Mouse (Mus musculus) monocyte, adult 2 months (primary cell): ENCODE data around the gene Cxcr5.

Experiments used
- DNase-seq, 2 experiments: peaks; one replicate each; pipeline ENCODE4 v3.0.0; 2022; ENCODE audit warnings: low spot score in 2 of 2, low read depth in 1 of 2

Cxcr5 gene

GRCm38 (mm10) chr9:44561597-44561996 is at the start of gene Cxcr5:
Gene Cxcr5, minus strand, starts transcription at chr9:44561877.
- no peak for DNase-seq

- DNase-seq, result no peak
Measured at GRCm38 (mm10) chr9:44610371-44610770, 48.7 kb upstream of the Cxcr5 start.

GRCm38 (mm10) chr9:44607306-44607705 is 45.6 kb upstream of the Cxcr5 start:
- DNase-seq, result no peak

GRCm38 (mm10) chr9:44606646-44607045 is 45.0 kb upstream of the Cxcr5 start:
- DNase-seq, result no peak

GRCm38 (mm10) chr9:44605616-44606165 is 44.0 kb upstream of the Cxcr5 start:
- no peak for DNase-seq

GRCm38 (mm10) chr9:44604779-44605615 is 43.3 kb upstream of the Cxcr5 start, which contains the start of gene Ddx6:
Gene Ddx6, plus strand, starts transcription at chr9:44604892.
- peak; percentile 31 to 56 for DNase-seq

- DNase-seq, result peak; percentile 53 to 72
Measured at GRCm38 (mm10) chr9:44604290-44604778, 42.7 kb upstream of the Cxcr5 start.

- peak in 1 of 2 experiments; percentile 10 for DNase-seq
Measured at GRCm38 (mm10) chr9:44603454-44604289, 42.0 kb upstream of the Cxcr5 start.

GRCm38 (mm10) chr9:44602766-44603165 is 41.1 kb upstream of the Cxcr5 start:
- no peak for DNase-seq

GRCm38 (mm10) chr9:44600801-44601200 is 39.1 kb upstream of the Cxcr5 start:
- DNase-seq, result no peak

- no peak for DNase-seq
Measured at GRCm38 (mm10) chr9:44599616-44600015, 37.9 kb upstream of the Cxcr5 start.

- no peak for DNase-seq
Measured at GRCm38 (mm10) chr9:44598899-44599495, 37.3 kb upstream of the Cxcr5 start.

- DNase-seq, result no peak
Measured at GRCm38 (mm10) chr9:44597742-44598141, 36.1 kb upstream of the Cxcr5 start.

- DNase-seq, result no peak
Measured at GRCm38 (mm10) chr9:44595537-44595930, 33.9 kb upstream of the Cxcr5 start.

GRCm38 (mm10) chr9:44594901-44595536 is 33.3 kb upstream of the Cxcr5 start:
- DNase-seq, result no peak

GRCm38 (mm10) chr9:44593886-44594285 is 32.2 kb upstream of the Cxcr5 start:
- no peak for DNase-seq

- no peak for DNase-seq
Measured at GRCm38 (mm10) chr9:44593221-44593620, 31.5 kb upstream of the Cxcr5 start.

GRCm38 (mm10) chr9:44591595-44592188 is 30.0 kb upstream of the Cxcr5 start:
- no peak for DNase-seq

- no peak for DNase-seq
Measured at GRCm38 (mm10) chr9:44590969-44591368, 29.3 kb upstream of the Cxcr5 start.

- no peak for DNase-seq
Measured at GRCm38 (mm10) chr9:44589095-44589494, 27.4 kb upstream of the Cxcr5 start.
